Mouse (Mus musculus) olfactory bulb, adult 2 months (tissue): ENCODE results near the gene Polr3gl.

Experiments used
- CTCF ChIP-seq: fragments of 200-500 bp; IDR thresholded peaks from 2 replicates; pipeline ENCODE4 v1.5.1; 2012; ENCODE audit warnings: low read depth, mild to moderate bottlenecking, low read length, moderate library complexity; ENCODE audit not compliant: insufficient read depth
- POLR2A ChIP-seq: fragments of 200-500 bp; IDR thresholded peaks from 2 replicates; pipeline ENCODE4 v1.6.1; 2012; ENCODE audit warnings: mild to moderate bottlenecking, low read depth, low read length, moderate library complexity; ENCODE audit not compliant: insufficient read depth

GRCm38 (mm10) chr3:96547389-96547960, 46.5 kb downstream of the Polr3gl start:
- TF ChIP-seq CTCF: no peak
- TF ChIP-seq POLR2A: no peak
